41 mouse cellular contexts compared by ENCODE assay signal in the genomic region with DNA sequence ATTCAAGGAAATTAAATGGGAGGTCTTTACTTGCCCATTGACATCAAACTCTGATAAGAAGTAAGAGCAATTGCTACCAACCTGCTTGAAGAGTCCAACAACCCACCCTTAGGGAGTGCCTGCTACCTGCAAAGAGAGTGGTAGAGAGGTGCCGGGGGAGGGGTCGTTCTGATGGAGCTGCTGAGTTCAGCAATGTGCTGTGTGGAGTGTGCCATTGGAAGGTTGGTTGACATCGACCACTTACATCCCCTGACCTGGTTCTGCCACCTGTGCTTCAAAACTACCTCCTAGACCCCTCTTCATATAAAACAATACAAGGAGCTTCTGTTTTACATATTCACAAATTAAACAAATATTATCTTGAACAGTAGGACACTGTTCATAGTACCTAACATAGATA. TPM values are rescaled to one million over a fixed set of nuclear protein-coding genes. Genes with fewer than 3 reads are reported as not detected.
"Had no signal": no experiment of that assay in that cellular context is flagged by ENCODE, and none has a peak within 500 bp of the region (broad histone marks: within the 10 kb centered on the region; RNA-seq: fewer than 3 reads in every experiment).

No protein-coding gene starts in this region.

- H3K27ac ChIP-seq: gastrocnemius, adult 2 months; heart, adult 2 months; heart, embryonic 13.5 days; heart, embryonic 15.5 days; hindbrain, embryonic 10.5 days; hindbrain, embryonic 12.5 days; hindbrain, embryonic 14.5 days; intestine, embryonic 15.5 days; kidney, postnatal 0 days; limb, embryonic 13.5 days; limb, embryonic 15.5 days; liver, embryonic 12.5 days had no signal

- H3K9me3 ChIP-seq: heart, embryonic 13.5 days; heart, embryonic 15.5 days; hindbrain, embryonic 10.5 days; hindbrain, embryonic 12.5 days; intestine, embryonic 15.5 days; limb, embryonic 13.5 days; limb, embryonic 15.5 days; liver, embryonic 12.5 days had no signal

- ATAC-seq: hindbrain, embryonic 16.5 days; inflammation-experienced regulatory T-cells, adult 6 months; intestine, embryonic 15.5 days; intestine, postnatal 0 days; liver, embryonic 12.5 days had no signal

- H3K9ac ChIP-seq: heart, embryonic 13.5 days; heart, embryonic 15.5 days; hindbrain, embryonic 12.5 days; hindbrain, embryonic 14.5 days; intestine, embryonic 15.5 days; limb, embryonic 13.5 days; limb, embryonic 15.5 days; liver, embryonic 12.5 days had no signal

- H3K4me1 ChIP-seq: hindbrain, embryonic 10.5 days; hindbrain, embryonic 12.5 days; intestine, embryonic 15.5 days; limb, embryonic 13.5 days; liver, embryonic 12.5 days had no signal

- H3K27me3 ChIP-seq: heart, embryonic 13.5 days; heart, embryonic 15.5 days; hindbrain, embryonic 12.5 days; intestine, embryonic 15.5 days; limb, embryonic 13.5 days; limb, embryonic 15.5 days; liver, embryonic 12.5 days had no signal

- H3K4me3 ChIP-seq: gastrocnemius, adult 2 months; heart, adult 2 months; heart, embryonic 13.5 days; heart, embryonic 15.5 days; hindbrain, embryonic 10.5 days; hindbrain, embryonic 12.5 days; intestine, embryonic 15.5 days; limb, embryonic 13.5 days; limb, embryonic 15.5 days; liver, embryonic 12.5 days had no signal

- H3K4me2 ChIP-seq: heart, embryonic 11.5 days; heart, embryonic 13.5 days; heart, embryonic 15.5 days; hindbrain, embryonic 12.5 days; hindbrain, embryonic 14.5 days; intestine, embryonic 15.5 days; limb, embryonic 13.5 days; limb, embryonic 15.5 days; liver, embryonic 12.5 days had no signal

- H3K36me3 ChIP-seq: hindbrain, embryonic 10.5 days; hindbrain, embryonic 12.5 days had no signal

- DNase-seq: gastrocnemius, adult 2 months; gastrocnemius, postnatal 10 days; gastrocnemius, postnatal 25 days; heart, adult 2 months; heart, postnatal 14 days; heart, postnatal 4 days; kidney, adult 18-20 months; kidney, adult 8-10 months; kidney, postnatal 14 days; kidney, postnatal 36 days; layer of hippocampus, adult 9-11 months; layer of hippocampus, postnatal 36 days; left cerebral cortex, postnatal 4 days had no signal

RNA-seq across cellular contexts. Expression of gene Tchhl1, which starts 58.7 kb away (rescaled TPM):
- total RNA-seq: gastrocnemius, adult 2 months; gastrocnemius, postnatal 10 days; gastrocnemius, postnatal 25 days; gastrocnemius, postnatal 4 days; granulocyte monocyte progenitor cell, adult 5-6 weeks; heart, adult 2 months; heart, postnatal 14 days; heart, postnatal 4 days; layer of hippocampus, adult 18-20 months; layer of hippocampus, adult 8-10 months; layer of hippocampus, postnatal 14 days; layer of hippocampus, postnatal 36 days; left cerebral cortex, adult 18-20 months; left cerebral cortex, adult 8-10 months; left cerebral cortex, postnatal 10 days; left cerebral cortex, postnatal 25 days; left cerebral cortex, postnatal 4 days; liver, adult 2 months had no signal
- polyA plus RNA-seq: frontal cortex, adult 2 months; heart, adult 2 months; heart, embryonic 11.5 days; heart, embryonic 13.5 days; heart, embryonic 15.5 days; heart, postnatal 0 days; hindbrain, embryonic 10.5 days; hindbrain, embryonic 12.5 days; hindbrain, embryonic 14.5 days; hindbrain, embryonic 16.5 days; inflammation-experienced regulatory T-cells, adult 6 months; intestine, embryonic 15.5 days; large intestine, adult 2 months; limb, embryonic 11.5 days; limb, embryonic 13.5 days; limb, embryonic 15.5 days; liver, adult 2 months; liver, embryonic 12.5 days had no signal
